Mouse (Mus musculus) limb, embryonic 11.5 days (tissue): ENCODE results near the gene Pvr. TPM values are rescaled to one million over a fixed set of nuclear protein-coding genes. Genes with fewer than 3 reads are reported as not detected.

ENCODE experiments used
- ATAC-seq: fragments of 200-750 bp; cut with Nextera tagmentation; 2 replicates; pipeline ENCODE4 v1.8.0; 2017; ENCODE audit warnings: low read depth; ENCODE audit not compliant: insufficient number of reproducible peaks, low FRiP score, low TSS enrichment
- DNase-seq: peaks from one replicate; pipeline ENCODE4 v3.0.0-alpha.2; 2015; ENCODE audit warnings: low spot score
- H3K27ac ChIP-seq: fragments of 300-500 bp; sonication (generic); replicated peaks from 2 replicates; pipeline ENCODE4 v1.5.1; 2014; ENCODE audit warnings: low read depth, mild to moderate bottlenecking, low read length
- H3K27me3 ChIP-seq: fragments of 300-500 bp; sonication (generic); 2 replicates; pipeline ENCODE4 v1.6.1; 2014; ENCODE audit warnings: mild to moderate bottlenecking, low read length, mixed read lengths; ENCODE audit not compliant: control insufficient read depth, insufficient read depth
- H3K36me3 ChIP-seq: fragments of 300-500 bp; sonication (generic); 2 replicates; pipeline ENCODE4 v1.6.1; 2014; ENCODE audit warnings: mild to moderate bottlenecking, low read length, moderate library complexity, mixed read lengths; ENCODE audit not compliant: control insufficient read depth, insufficient read depth
- H3K4me1 ChIP-seq: fragments of 300-500 bp; sonication (generic); 2 replicates; pipeline ENCODE4 v1.6.1; 2014; ENCODE audit warnings: low read length, mixed read lengths; ENCODE audit not compliant: control insufficient read depth, insufficient read depth
- H3K4me2 ChIP-seq: fragments of 300-500 bp; sonication (generic); 2 replicates; pipeline ENCODE4 v1.6.1; 2014; ENCODE audit warnings: low read depth, mild to moderate bottlenecking, moderate library complexity; ENCODE audit not compliant: severe bottlenecking
- H3K4me3 ChIP-seq: fragments of 300-500 bp; sonication (generic); 2 replicates; pipeline ENCODE4 v1.5.1; 2014; ENCODE audit warnings: low read depth, low read length
- H3K9ac ChIP-seq: fragments of 300-500 bp; sonication (generic); 2 replicates; pipeline ENCODE4 v1.6.1; 2014; ENCODE audit warnings: mild to moderate bottlenecking, low read length
- H3K9me3 ChIP-seq: fragments of 300-500 bp; sonication (generic); 2 replicates; pipeline ENCODE4 v1.6.1; 2016; ENCODE audit warnings: low read length; ENCODE audit not compliant: control insufficient read depth
- WGBS: fragments of 180-500 bp; shearing (Covaris S2); extraction: QIAGEN DNeasy Blood & Tissue Kit; methylation state at CpG from one replicate; pipeline ENCODE4 v1.1.7; 2014; 5-methylcytosine and 5-hydroxymethylcytosine counted together
- polyA plus RNA-seq: library from polyadenylated mRNA; unstranded; fragments of >200 nt; fragmentation: Nextera tagmentation; extraction: Ambion mirVana; gene quantifications from 2 replicates; pipeline ENCODE4 v1.2.1, GENCODE M21; 2014

Gene Pvr
- polyA plus RNA-seq, 1 experiment from 2014 or later = 4.7 TPM

DNA sequence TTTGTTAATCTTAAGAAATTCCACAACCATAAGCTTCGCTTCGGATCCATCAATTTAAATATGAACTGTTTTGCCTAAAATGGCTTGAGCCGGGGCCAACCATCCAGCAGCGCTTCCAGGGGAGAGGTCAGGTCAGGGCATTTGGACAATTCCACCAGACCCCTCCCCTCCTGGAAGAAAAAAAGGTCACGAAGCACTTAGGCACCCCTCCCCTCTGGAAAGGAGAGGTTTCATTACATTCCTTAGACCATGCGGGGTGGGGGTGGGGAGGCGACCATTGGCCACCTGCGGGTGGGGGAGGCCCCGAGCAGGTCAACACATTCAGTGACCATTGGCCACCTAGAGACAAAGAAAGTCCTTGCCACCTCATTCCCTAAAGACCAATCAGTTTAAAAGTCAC lies 32.1 kb upstream of the Pvr start:
- Histone ChIP-seq H3K4me3 (no peak overlapping the region), H3K4me2 (no peak overlapping the region), H3K27ac (no peak overlapping the region), H3K4me1 (no peaks in the 10 kb centered on the region), H3K36me3 (no peaks in the 10 kb centered on the region), H3K9me3 (no peaks in the 10 kb centered on the region), H3K27me3 (no peaks in the 10 kb centered on the region), H3K9ac (no peak overlapping the region)
- DNase-seq = no peak
- 52% methylated on average over 9 of the region's 9 CpGs for WGBS
- no peak for ATAC-seq

- Histone ChIP-seq H3K9ac (no peak overlapping the region), H3K9me3 (no peaks in the 10 kb centered on the region), H3K36me3 (no peaks in the 10 kb centered on the region), H3K4me2 (no peak overlapping the region), H3K4me3 (no peak overlapping the region), H3K4me1 (no peaks in the 10 kb centered on the region), H3K27me3 (no peaks in the 10 kb centered on the region), H3K27ac (no peak overlapping the region)
- DNase-seq (no peak), ATAC-seq (no peak)
- whole genome bisulfite sequencing = 77% methylated on average over 10 of the region's 10 CpGs
Observed at GRCm38 (mm10) chr7:19952320-19952986, 31.5 kb upstream of the Pvr start.

- Histone ChIP-seq H3K27ac (no peak within 1 kb of the TSS), H3K27me3 (no peaks in the 10 kb centered on the region), H3K4me3 (no peak within 1 kb of the TSS), H3K9ac (no peak within 1 kb of the TSS), H3K4me1 (no peaks in the 10 kb centered on the region), H3K4me2 (no peak within 1 kb of the TSS), H3K36me3 (no peaks in the 10 kb centered on the region), H3K9me3 (no peaks in the 10 kb centered on the region)
- ATAC-seq (no peak), DNase-seq (no peak)
- WGBS = 54% methylated on average over 9 of the region's 9 CpGs
Observed at GRCm38 (mm10) chr7:19950589-19950988, 29.6 kb upstream of the Pvr start, which contains the start of gene Igsf23. Igsf23 (minus strand) TSS chr7:19950756.

- no peak for ATAC-seq
- 52% methylated on average over 10 of the region's 10 CpGs for WGBS
Observed at GRCm38 (mm10) chr7:19949996-19950395, 29.0 kb upstream of the Pvr start.

GRCm38 (mm10) chr7:19948956-19949355 lies 28.0 kb upstream of the Pvr start:
- no peaks in the 10 kb centered on the region for H3K36me3 ChIP-seq
- no peak for DNase-seq
- H3K27ac ChIP-seq = no peak overlapping the region
- no peak for ATAC-seq
- H3K4me2 ChIP-seq = no peak overlapping the region
- no peaks in the 10 kb centered on the region for H3K4me1 ChIP-seq
- no peak overlapping the region for H3K9ac ChIP-seq
- H3K27me3 ChIP-seq = no peaks in the 10 kb centered on the region
- no peaks in the 10 kb centered on the region; the same call in 1 of the 2 replicates for H3K9me3 ChIP-seq
- H3K4me3 ChIP-seq = no peak overlapping the region
- 79% methylated on average over 12 of the region's 12 CpGs for WGBS

More at GRCm38 (mm10) chr7:19949996-19950395, 29.0 kb upstream of the Pvr start:
- Histone ChIP-seq H3K9me3 (no peaks in the 10 kb centered on the region), H3K27me3 (no peaks in the 10 kb centered on the region), H3K9ac (no peak overlapping the region), H3K4me3 (no peak overlapping the region), H3K4me1 (no peaks in the 10 kb centered on the region), H3K36me3 (no peaks in the 10 kb centered on the region), H3K27ac (no peak overlapping the region), H3K4me2 (no peak overlapping the region)
- DNase-seq = no peak

- Histone ChIP-seq H3K4me1 (no peaks in the 10 kb centered on the region), H3K36me3 (no peaks in the 10 kb centered on the region), H3K4me3 (no peak overlapping the region), H3K27me3 (no peaks in the 10 kb centered on the region), H3K9ac (no peak overlapping the region), H3K4me2 (no peak overlapping the region), H3K9me3 (no peaks in the 10 kb centered on the region; the same call in 1 of the 2 replicates), H3K27ac (no peak overlapping the region)
- no peak for DNase-seq
- whole genome bisulfite sequencing = 83% methylated on average over 13 of the region's 13 CpGs
- no peak for ATAC-seq
Observed at GRCm38 (mm10) chr7:19945821-19946515, 25.0 kb upstream of the Pvr start.

- ATAC-seq (no peak), DNase-seq (no peak)
- Histone ChIP-seq H3K9me3 (no peaks in the 10 kb centered on the region; the same call in 1 of the 2 replicates), H3K36me3 (no peaks in the 10 kb centered on the region), H3K4me2 (no peak overlapping the region), H3K4me3 (no peak overlapping the region), H3K27me3 (no peaks in the 10 kb centered on the region), H3K27ac (no peak overlapping the region), H3K4me1 (no peaks in the 10 kb centered on the region), H3K9ac (no peak overlapping the region)
- 91% methylated on average over 5 of the region's 5 CpGs for WGBS
Observed at GRCm38 (mm10) chr7:19945201-19945600, 24.2 kb upstream of the Pvr start.

GRCm38 (mm10) chr7:19944709-19945108 lies 23.7 kb upstream of the Pvr start:
- Histone ChIP-seq H3K4me1 (no peaks in the 10 kb centered on the region), H3K9ac (no peak overlapping the region), H3K27ac (no peak overlapping the region), H3K4me2 (no peak overlapping the region), H3K9me3 (no peaks in the 10 kb centered on the region; the same call in 1 of the 2 replicates), H3K4me3 (no peak overlapping the region), H3K27me3 (no peaks in the 10 kb centered on the region), H3K36me3 (no peaks in the 10 kb centered on the region)
- ATAC-seq (no peak), DNase-seq (no peak)
- WGBS = 92% methylated on average over 8 of the region's 8 CpGs
